Mouse (Mus musculus): ENCODE measurements around the gene Nup37.

The Nup37 gene

GRCm38 (mm10) chr10:88227962-88228361 is 81.2 kb downstream of the Nup37 start:
- DNase-seq (ENCODE audit: low read depth, low spot score), result no peak

All from CD4-positive, CD25-positive, alpha-beta regulatory T cell, adult 2 months (primary cell).